Mouse (Mus musculus) forebrain, embryonic 12.5 days (tissue): ENCODE measurements at regions not wholly inside any gene's neighbourhood (a gene's known extent, or its start where the extent isn't known, plus 50 kb on each side); places are given as distances from the start of the nearest gene placed in this dataset. TPM values are rescaled to one million over a fixed set of nuclear protein-coding genes. Genes with fewer than 3 reads are reported as not detected.

Experiments used
- microRNA-seq: library from miRNA; unstranded; fragments of <30 nt; microRNA quantifications from one replicate; pipeline ENCODE4, GENCODE M21; 2017

Small RNAs in the stretch of these regions (microRNA-seq; reads per million reads assigned to microRNA genes)
- not detected for gene Gm23177
